Mouse (Mus musculus): ENCODE measurements around the gene Olfr93. TPM values are rescaled to one million over a fixed set of nuclear protein-coding genes. Genes with fewer than 3 reads are reported as not detected.
"Not testable (repeated sequence)": the region's sequence is repeated elsewhere in the genome, so short reads cannot be mapped to it uniquely, and the experiment has no call there.

The Olfr93 gene
- polyA plus RNA-seq, 1 experiment from 2014 or later = not detected

DNA sequence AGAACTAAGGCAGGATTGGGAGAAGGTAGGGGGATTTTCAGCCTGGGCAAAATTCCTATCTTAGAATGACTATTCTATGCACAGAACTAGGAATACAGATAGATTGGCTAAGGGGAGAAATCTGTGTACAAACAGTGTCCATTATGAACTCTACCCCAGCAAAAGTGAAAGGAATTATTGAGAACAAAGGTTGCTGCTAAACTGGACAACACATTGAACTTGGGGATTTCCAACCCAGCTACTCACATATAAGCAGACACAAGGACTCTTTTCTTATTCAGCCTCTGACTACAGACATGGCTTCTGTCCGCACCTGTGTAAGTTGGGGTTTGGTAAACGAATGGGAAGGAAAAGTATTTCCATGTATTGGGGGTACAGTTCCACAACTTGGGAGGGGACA lies 32.4 kb upstream of the Olfr93 start, which contains the start of gene Ubd:
TSS of gene Ubd (plus strand) at position 237 of the 400 bp plus-strand sequence.
- WGBS (ENCODE audit: insufficient replicate concordance) = 66% methylated on average over 2 of the region's 2 CpGs
- no peak within 1 kb of the TSS for H3K27ac ChIP-seq (ENCODE audit: low read depth)

DNA sequence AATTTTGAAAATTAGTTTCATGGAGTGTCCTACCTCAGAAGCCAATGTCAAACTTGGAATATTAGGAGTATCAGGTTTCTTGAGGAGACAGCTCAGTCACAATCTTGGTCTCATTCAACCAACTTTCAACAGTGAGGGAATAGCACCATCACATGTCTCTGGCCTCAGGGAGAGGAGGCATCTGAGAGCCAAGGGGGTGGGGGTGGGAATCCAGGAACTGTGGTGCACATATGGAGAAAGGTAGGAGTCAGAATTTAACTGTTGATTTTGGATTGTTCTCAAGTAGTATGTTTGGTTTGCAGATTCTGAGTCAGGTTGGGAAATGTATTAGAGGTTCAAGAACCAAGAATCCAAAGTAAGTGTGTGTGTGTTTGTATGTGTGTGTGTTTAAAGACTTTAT lies 31.7 kb upstream of the Olfr93 start:
- Histone ChIP-seq H3K4me2 (ENCODE audit: low read depth, low read length) (no peak overlapping the region), H3K36me3 (replicated peaks; ENCODE audit: insufficient read depth, low read length) (no peaks in the 10 kb centered on the region), H3K27ac (ENCODE audit: low read depth) (no peak overlapping the region), H3K4me1 (ENCODE audit: insufficient read depth) (no peaks in the 10 kb centered on the region), H3K9me3 (ENCODE audit: low read length) (no peaks in the 10 kb centered on the region), H3K9ac (replicated peaks) (no peak overlapping the region), H3K4me3 (ENCODE audit: low read depth, low read length) (no peak overlapping the region), H3K27me3 (ENCODE audit: insufficient read depth, low read length) (peaks cover 29% of the 10 kb centered on the region)
- DNase-seq = no peak
- TF ChIP-seq EP300 (IDR thresholded peaks at IDR 0.05; ENCODE audit: low read depth) = no peak
- no peak for TF ChIP-seq CTCF (IDR thresholded peaks at IDR 0.05; ENCODE audit: low read depth)
- no peak for ATAC-seq

More for the DNA sequence above, 32.4 kb upstream of the Olfr93 start, which contains the start of gene Ubd:
- DNase-seq (no peak), ATAC-seq (no peak)
- H3K4me2 ChIP-seq (ENCODE audit: low read depth, low read length) = no peak within 1 kb of the TSS
- peaks cover 35% of the 10 kb centered on the region for H3K27me3 ChIP-seq (ENCODE audit: insufficient read depth, low read length)
- H3K4me1 ChIP-seq (ENCODE audit: insufficient read depth) = no peaks in the 10 kb centered on the region
- H3K9me3 ChIP-seq (ENCODE audit: low read length) = no peaks in the 10 kb centered on the region
- H3K36me3 ChIP-seq (replicated peaks; ENCODE audit: insufficient read depth, low read length) = no peaks in the 10 kb centered on the region
- no peak within 1 kb of the TSS for H3K9ac ChIP-seq (replicated peaks)
- TF ChIP-seq CTCF (IDR thresholded peaks at IDR 0.05; ENCODE audit: low read depth) = no peak
- no peak for TF ChIP-seq EP300 (IDR thresholded peaks at IDR 0.05; ENCODE audit: low read depth)
- H3K4me3 ChIP-seq (ENCODE audit: low read depth, low read length) = no peak within 1 kb of the TSS

DNA sequence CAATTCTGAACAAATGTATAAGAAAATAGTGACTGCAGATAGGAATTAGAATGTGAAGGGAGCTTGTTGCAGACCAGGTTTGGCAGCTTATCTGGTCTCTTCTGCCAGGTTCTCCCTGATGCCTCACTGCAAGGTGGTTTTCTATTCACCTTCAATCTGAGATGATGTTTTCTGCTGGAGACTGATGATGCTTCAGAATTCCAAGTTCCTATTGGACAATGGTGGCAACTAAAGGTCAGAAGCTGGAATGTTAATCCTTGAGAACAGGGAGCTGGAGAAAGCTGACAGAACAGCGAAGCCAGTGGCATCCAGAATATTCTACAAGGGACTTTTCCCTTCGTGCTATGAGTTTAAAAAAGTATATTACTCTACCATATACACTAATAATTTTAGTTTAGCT lies 29.4 kb upstream of the Olfr93 start:
- H3K36me3 ChIP-seq (replicated peaks; ENCODE audit: insufficient read depth, low read length) = no peaks in the 10 kb centered on the region
- H3K27ac ChIP-seq (ENCODE audit: low read depth) = no peak overlapping the region
- no peaks in the 10 kb centered on the region for H3K9me3 ChIP-seq (ENCODE audit: low read length)
- no peak overlapping the region for H3K4me3 ChIP-seq (ENCODE audit: low read depth, low read length)
- no peak overlapping the region for H3K9ac ChIP-seq (replicated peaks)
- ATAC-seq = no peak
- H3K27me3 ChIP-seq (ENCODE audit: insufficient read depth, low read length) = peaks cover 7% of the 10 kb centered on the region; the same call in 1 of the 2 replicates
- WGBS (ENCODE audit: insufficient replicate concordance) = 36% methylated on average over 2 of the region's 2 CpGs
- no peak overlapping the region for H3K4me2 ChIP-seq (ENCODE audit: low read depth, low read length)
- no peaks in the 10 kb centered on the region for H3K4me1 ChIP-seq (ENCODE audit: insufficient read depth)
- TF ChIP-seq EP300 (IDR thresholded peaks at IDR 0.05; ENCODE audit: low read depth) (no peak), CTCF (IDR thresholded peaks at IDR 0.05; ENCODE audit: low read depth) (no peak)
- no peak for DNase-seq

DNA sequence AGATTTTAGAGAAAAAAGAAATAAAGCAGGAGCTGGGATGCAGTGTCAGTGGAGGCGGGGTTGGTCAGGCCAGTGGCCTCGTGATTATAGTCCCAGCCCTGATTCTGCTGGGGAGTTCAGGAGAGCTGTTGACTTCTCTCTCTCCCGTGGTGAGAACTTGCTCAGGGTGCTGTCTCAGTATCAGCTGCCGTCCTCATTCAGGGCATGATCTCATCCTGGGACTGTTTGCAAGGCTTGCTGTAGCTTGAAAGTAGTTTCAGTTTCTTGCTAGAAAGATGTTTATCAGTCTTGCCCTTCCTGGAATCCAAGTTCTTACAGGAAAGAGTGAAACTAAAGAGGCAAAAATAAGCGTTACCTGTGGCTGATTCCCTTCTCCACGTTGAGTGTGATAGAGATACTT lies 24.2 kb upstream of the Olfr93 start:
- H3K27me3 ChIP-seq (ENCODE audit: insufficient read depth, low read length) = no peaks in the 10 kb centered on the region
- ATAC-seq (no peak), DNase-seq (no peak)
- H3K36me3 ChIP-seq (replicated peaks; ENCODE audit: insufficient read depth, low read length) = no peaks in the 10 kb centered on the region
- no peak overlapping the region for H3K4me3 ChIP-seq (ENCODE audit: low read depth, low read length)
- no peak overlapping the region for H3K27ac ChIP-seq (ENCODE audit: low read depth)
- H3K9me3 ChIP-seq (ENCODE audit: low read length) = no peaks in the 10 kb centered on the region
- WGBS (ENCODE audit: insufficient replicate concordance) = 20% methylated on average over 6 of the region's 6 CpGs
- H3K4me2 ChIP-seq (ENCODE audit: low read depth, low read length) = no peak overlapping the region
- no peak for TF ChIP-seq CTCF (IDR thresholded peaks at IDR 0.05; ENCODE audit: low read depth)
- no peak for TF ChIP-seq EP300 (IDR thresholded peaks at IDR 0.05; ENCODE audit: low read depth)
- no peak overlapping the region for H3K9ac ChIP-seq (replicated peaks)
- no peaks in the 10 kb centered on the region for H3K4me1 ChIP-seq (ENCODE audit: insufficient read depth)

DNA sequence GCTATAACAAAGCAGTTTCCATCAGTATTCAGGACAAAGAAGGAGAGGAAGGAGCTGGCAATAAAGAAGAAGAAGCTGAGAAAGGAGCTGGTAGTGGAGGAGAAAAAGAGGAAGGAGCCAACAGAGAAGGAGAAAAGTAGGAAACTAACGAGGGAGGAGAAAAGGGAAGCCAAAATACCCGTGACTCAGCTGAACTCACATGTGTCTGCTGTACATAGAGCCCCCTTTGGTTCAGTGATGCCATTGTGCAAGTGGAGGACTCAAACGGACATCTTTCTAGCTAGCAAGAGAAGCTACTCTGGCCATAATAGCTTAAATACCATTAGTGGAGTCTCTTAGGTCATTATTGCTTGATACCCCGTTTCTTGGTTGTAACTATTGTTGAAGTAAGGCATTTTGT lies 29.9 kb downstream of the Olfr93 start:
- H3K36me3 ChIP-seq (replicated peaks; ENCODE audit: insufficient read depth, low read length); H3K9me3 ChIP-seq (ENCODE audit: low read length); H3K4me2 ChIP-seq (ENCODE audit: low read depth, low read length); H3K4me1 ChIP-seq (ENCODE audit: insufficient read depth); H3K27ac ChIP-seq (ENCODE audit: low read depth); H3K27me3 ChIP-seq (ENCODE audit: insufficient read depth, low read length); ATAC-seq; H3K4me3 ChIP-seq (ENCODE audit: low read depth, low read length); DNase-seq; H3K9ac ChIP-seq (replicated peaks): not testable (repeated sequence)
- WGBS (ENCODE audit: insufficient replicate concordance) = 45% methylated on average over 4 of the region's 4 CpGs

DNA sequence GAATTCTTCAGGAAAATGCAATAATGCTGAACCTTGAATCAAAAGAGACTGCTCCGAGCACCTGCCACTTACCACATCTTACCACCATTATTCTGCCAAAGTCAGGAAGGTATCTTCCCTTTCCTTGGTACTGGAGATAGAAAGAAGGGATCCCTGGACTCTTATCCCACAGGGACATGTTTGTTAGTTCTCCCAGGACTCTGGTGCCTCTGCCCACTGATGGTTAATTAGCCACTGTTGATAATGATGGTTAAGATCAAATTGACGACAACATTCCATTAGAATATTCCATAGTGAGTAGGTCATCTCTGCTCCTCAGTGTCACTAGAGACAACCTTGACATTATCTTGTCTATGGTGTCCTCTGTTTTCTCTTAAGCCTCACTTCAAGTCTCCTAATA lies 41.3 kb downstream of the Olfr93 start, which contains the start of gene Olfr92:
TSS of gene Olfr92 (minus strand) at position 101 of the 400 bp plus-strand sequence.
- ATAC-seq (no peak), DNase-seq (no peak)
- Histone ChIP-seq H3K9me3 (ENCODE audit: low read length) (no peaks in the 10 kb centered on the region), H3K4me1 (ENCODE audit: insufficient read depth) (no peaks in the 10 kb centered on the region), H3K4me3 (ENCODE audit: low read depth, low read length) (no peak within 1 kb of the TSS), H3K4me2 (ENCODE audit: low read depth, low read length) (no peak within 1 kb of the TSS), H3K36me3 (replicated peaks; ENCODE audit: insufficient read depth, low read length) (no peaks in the 10 kb centered on the region), H3K9ac (replicated peaks) (no peak within 1 kb of the TSS), H3K27ac (ENCODE audit: low read depth) (no peak within 1 kb of the TSS), H3K27me3 (ENCODE audit: insufficient read depth, low read length) (no peaks in the 10 kb centered on the region)
- TF ChIP-seq EP300 (IDR thresholded peaks at IDR 0.05; ENCODE audit: low read depth) = no peak
- TF ChIP-seq CTCF (IDR thresholded peaks at IDR 0.05; ENCODE audit: low read depth) = no peak
- WGBS (ENCODE audit: insufficient replicate concordance) = 73% methylated on average over 2 of the region's 2 CpGs

DNA sequence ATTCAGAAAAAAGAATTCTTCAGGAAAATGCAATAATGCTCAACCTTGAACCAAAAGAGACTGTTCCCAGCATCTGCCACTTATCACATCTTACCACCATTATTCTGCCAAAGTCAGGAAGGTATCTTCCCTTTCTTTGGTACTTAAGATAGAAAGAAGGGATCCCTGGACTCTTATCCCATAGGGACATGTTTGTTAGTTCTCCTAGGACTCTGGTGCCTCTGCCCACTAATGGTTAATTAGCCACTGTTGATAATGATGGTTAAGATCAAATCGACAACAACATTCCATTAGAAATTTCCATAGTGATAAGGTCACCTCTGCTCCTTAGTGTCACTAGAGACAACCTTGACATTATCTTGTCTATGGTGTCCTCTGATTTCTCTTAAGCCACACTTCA lies 63.1 kb downstream of the Olfr93 start, which contains the start of gene Olfr91:
TSS of gene Olfr91 (minus strand) at position 101 of the 400 bp plus-strand sequence.
- TF ChIP-seq EP300 (IDR thresholded peaks at IDR 0.05; ENCODE audit: low read depth) = no peak
- TF ChIP-seq CTCF (IDR thresholded peaks at IDR 0.05; ENCODE audit: low read depth) = no peak
- Histone ChIP-seq H3K4me2 (ENCODE audit: low read depth, low read length) (no peak within 1 kb of the TSS), H3K4me3 (ENCODE audit: low read depth, low read length) (no peak within 1 kb of the TSS), H3K27ac (ENCODE audit: low read depth) (no peak within 1 kb of the TSS), H3K36me3 (replicated peaks; ENCODE audit: insufficient read depth, low read length) (no peaks in the 10 kb centered on the region), H3K4me1 (ENCODE audit: insufficient read depth) (no peaks in the 10 kb centered on the region), H3K27me3 (ENCODE audit: insufficient read depth, low read length) (no peaks in the 10 kb centered on the region), H3K9ac (replicated peaks) (no peak within 1 kb of the TSS), H3K9me3 (ENCODE audit: low read length) (no peaks in the 10 kb centered on the region)
- WGBS (ENCODE audit: insufficient replicate concordance) = 91% methylated on average over 1 of the region's 1 CpGs
- DNase-seq = no peak
- no peak for ATAC-seq

Measured in liver, postnatal 0 days (tissue).